Mouse (Mus musculus) thymus, adult 2 months (tissue): ENCODE measurements around the gene Scfd2.

Experiments
- CTCF ChIP-seq: fragments of 200-500 bp; IDR thresholded peaks from 2 replicates; pipeline ENCODE4 v1.5.1; 2012; ENCODE audit warnings: mild to moderate bottlenecking, control low read depth, low read length, moderate library complexity, borderline replicate concordance; ENCODE audit not compliant: control insufficient read depth, poor library complexity, insufficient read depth; ENCODE audit errors: extremely low read depth
- POLR2A ChIP-seq: fragments of 200-500 bp; IDR thresholded peaks from 2 replicates; pipeline ENCODE4 v1.6.1; 2012; ENCODE audit warnings: mild to moderate bottlenecking, low read length, control low read depth, moderate library complexity; ENCODE audit not compliant: control insufficient read depth, poor library complexity, insufficient read depth; ENCODE audit errors: extremely low read depth

GRCm38 (mm10) chr5:74549566-74549965 is 18.0 kb upstream of the Scfd2 start:
- TF ChIP-seq POLR2A: no peak
- TF ChIP-seq CTCF: no peak
